Mouse (Mus musculus): ENCODE measurements at regions not wholly inside any gene's neighbourhood (a gene's known extent, or its start where the extent isn't known, plus 50 kb on each side); places are given as distances from the start of the nearest gene placed in this dataset.

- Histone ChIP-seq H3K9ac (ENCODE audit: low read depth, poor library complexity, severe bottlenecking) (no peak overlapping the region), H3K27ac (ENCODE audit: insufficient read depth, low read length) (no peak overlapping the region), H3K27me3 (ENCODE audit: control insufficient read depth, insufficient read depth, low read length, poor library complexity, severe bottlenecking) (no peaks in the 10 kb centered on the region), H3K4me3 (ENCODE audit: low read depth, low read length) (no peak overlapping the region), H3K36me3 (ENCODE audit: control insufficient read depth, insufficient read depth, low read length, poor library complexity, severe bottlenecking) (no peaks in the 10 kb centered on the region), H3K9me3 (replicated peaks; ENCODE audit: control insufficient read depth, insufficient read depth, low read length, poor library complexity, severe bottlenecking) (peaks cover 9% of the 10 kb centered on the region; the same call in 1 of the 2 replicates), H3K4me1 (ENCODE audit: control insufficient read depth, insufficient read depth, low read length) (peaks cover 9% of the 10 kb centered on the region)
- TF ChIP-seq EP300 (IDR thresholded peaks at IDR 0.05; ENCODE audit: insufficient read depth, low read depth, low read length) (no peak), POLR2A (IDR thresholded peaks at IDR 0.05; ENCODE audit: insufficient read depth, low read length) (no peak), CTCF (IDR thresholded peaks at IDR 0.05; ENCODE audit: low read depth, low read length) (no peak)
These were observed 67.5 kb upstream of the Cpeb4 start for GRCm38 (mm10) chr11:31804518-31804917.

GRCm38 (mm10) chr11:31807461-31808215 lies 64.4 kb upstream of the Cpeb4 start:
- Histone ChIP-seq H3K4me3 (ENCODE audit: low read depth, low read length) (no peak overlapping the region), H3K27ac (ENCODE audit: insufficient read depth, low read length) (no peak overlapping the region), H3K9me3 (replicated peaks; ENCODE audit: control insufficient read depth, insufficient read depth, low read length, poor library complexity, severe bottlenecking) (peaks cover 9% of the 10 kb centered on the region; the same call in 1 of the 2 replicates), H3K27me3 (ENCODE audit: control insufficient read depth, insufficient read depth, low read length, poor library complexity, severe bottlenecking) (no peaks in the 10 kb centered on the region), H3K36me3 (ENCODE audit: control insufficient read depth, insufficient read depth, low read length, poor library complexity, severe bottlenecking) (no peaks in the 10 kb centered on the region), H3K9ac (ENCODE audit: low read depth, poor library complexity, severe bottlenecking) (no peak overlapping the region), H3K4me1 (ENCODE audit: control insufficient read depth, insufficient read depth, low read length) (peaks cover 6% of the 10 kb centered on the region)
- TF ChIP-seq POLR2A (IDR thresholded peaks at IDR 0.05; ENCODE audit: insufficient read depth, low read length) (no peak), CTCF (IDR thresholded peaks at IDR 0.05; ENCODE audit: low read depth, low read length) (no peak), EP300 (IDR thresholded peaks at IDR 0.05; ENCODE audit: insufficient read depth, low read depth, low read length) (no peak)

GRCm38 (mm10) chr11:31808216-31808838 lies 63.7 kb upstream of the Cpeb4 start:
- Histone ChIP-seq H3K27me3 (ENCODE audit: control insufficient read depth, insufficient read depth, low read length, poor library complexity, severe bottlenecking) (no peaks in the 10 kb centered on the region), H3K36me3 (ENCODE audit: control insufficient read depth, insufficient read depth, low read length, poor library complexity, severe bottlenecking) (no peaks in the 10 kb centered on the region), H3K4me3 (ENCODE audit: low read depth, low read length) (no peak overlapping the region), H3K9ac (ENCODE audit: low read depth, poor library complexity, severe bottlenecking) (no peak overlapping the region), H3K4me1 (ENCODE audit: control insufficient read depth, insufficient read depth, low read length) (peaks cover 6% of the 10 kb centered on the region), H3K9me3 (replicated peaks; ENCODE audit: control insufficient read depth, insufficient read depth, low read length, poor library complexity, severe bottlenecking) (peaks cover 9% of the 10 kb centered on the region; the same call in 1 of the 2 replicates), H3K27ac (ENCODE audit: insufficient read depth, low read length) (no peak overlapping the region)
- TF ChIP-seq EP300 (IDR thresholded peaks at IDR 0.05; ENCODE audit: insufficient read depth, low read depth, low read length) (no peak), CTCF (IDR thresholded peaks at IDR 0.05; ENCODE audit: low read depth, low read length) (no peak), POLR2A (IDR thresholded peaks at IDR 0.05; ENCODE audit: insufficient read depth, low read length) (no peak)

GRCm38 (mm10) chr11:31810011-31810786 lies 61.8 kb upstream of the Cpeb4 start:
- H3K9me3 ChIP-seq (replicated peaks; ENCODE audit: control insufficient read depth, insufficient read depth, low read length, poor library complexity, severe bottlenecking): peaks cover 9% of the 10 kb centered on the region; the same call in 1 of the 2 replicates
- no peak overlapping the region for H3K27ac ChIP-seq (ENCODE audit: insufficient read depth, low read length)
- H3K9ac ChIP-seq (ENCODE audit: low read depth, poor library complexity, severe bottlenecking): no peak overlapping the region
- no peak overlapping the region for H3K4me3 ChIP-seq (ENCODE audit: low read depth, low read length)
- H3K27me3 ChIP-seq (ENCODE audit: control insufficient read depth, insufficient read depth, low read length, poor library complexity, severe bottlenecking): no peaks in the 10 kb centered on the region
- TF ChIP-seq CTCF (IDR thresholded peaks at IDR 0.05; ENCODE audit: low read depth, low read length): no peak
- 0 out of 2 replicates have a peak, but pooled peaks have one; percentile 20 for TF ChIP-seq EP300 (IDR thresholded peaks at IDR 0.05; ENCODE audit: insufficient read depth, low read depth, low read length)
- peaks cover 4% of the 10 kb centered on the region for H3K4me1 ChIP-seq (ENCODE audit: control insufficient read depth, insufficient read depth, low read length)
- H3K36me3 ChIP-seq (ENCODE audit: control insufficient read depth, insufficient read depth, low read length, poor library complexity, severe bottlenecking): no peaks in the 10 kb centered on the region

- Histone ChIP-seq H3K27ac (ENCODE audit: insufficient read depth, low read length) (no peak overlapping the region), H3K36me3 (ENCODE audit: control insufficient read depth, insufficient read depth, low read length, poor library complexity, severe bottlenecking) (no peaks in the 10 kb centered on the region), H3K9me3 (replicated peaks; ENCODE audit: control insufficient read depth, insufficient read depth, low read length, poor library complexity, severe bottlenecking) (peaks cover under 1% of the 10 kb centered on the region; the same call in 1 of the 2 replicates), H3K4me1 (ENCODE audit: control insufficient read depth, insufficient read depth, low read length) (peaks cover 4% of the 10 kb centered on the region), H3K9ac (ENCODE audit: low read depth, poor library complexity, severe bottlenecking) (no peak overlapping the region), H3K27me3 (ENCODE audit: control insufficient read depth, insufficient read depth, low read length, poor library complexity, severe bottlenecking) (no peaks in the 10 kb centered on the region), H3K4me3 (ENCODE audit: low read depth, low read length) (no peak overlapping the region)
- TF ChIP-seq POLR2A (IDR thresholded peaks at IDR 0.05; ENCODE audit: insufficient read depth, low read length) (no peak), CTCF (IDR thresholded peaks at IDR 0.05; ENCODE audit: low read depth, low read length) (no peak), EP300 (IDR thresholded peaks at IDR 0.05; ENCODE audit: insufficient read depth, low read depth, low read length) (no peak)
These were observed 59.8 kb upstream of the Cpeb4 start for GRCm38 (mm10) chr11:31812215-31812614.

Data from ES-Bruce4 (cell line).